Mouse (Mus musculus): ENCODE measurements around the gene Jmy. TPM values are rescaled to one million over a fixed set of nuclear protein-coding genes. Genes with fewer than 3 reads are reported as not detected.

Gene Jmy
- polyA plus RNA-seq, 1 experiment = 4.1 TPM

- H3K27me3 ChIP-seq (ENCODE audit: control insufficient read depth, insufficient read depth, insufficient read length) = no peaks in the 10 kb centered on the region
- no peak overlapping the region for H3K4me3 ChIP-seq
- no peak overlapping the region for H3ac ChIP-seq (ENCODE audit: control insufficient read depth, insufficient read length)
- TF ChIP-seq CEBPB (IDR thresholded peaks at IDR 0.05; ENCODE audit: insufficient read depth, poor library complexity, severe bottlenecking) = no peak
- no peak for TF ChIP-seq TCF12 (IDR thresholded peaks at IDR 0.05; ENCODE audit: insufficient read depth, poor library complexity, severe bottlenecking)
- no peak for TF ChIP-seq POLR2A (IDR thresholded peaks at IDR 0.05; ENCODE audit: insufficient read length, low read depth)
- TF ChIP-seq MAX (IDR thresholded peaks at IDR 0.05; ENCODE audit: low read depth) = no peak
- TF ChIP-seq E2F4 (IDR thresholded peaks at IDR 0.05; ENCODE audit: insufficient read depth) = no peak
- no peak for TF ChIP-seq MYOD1 (IDR thresholded peaks at IDR 0.05; ENCODE audit: control insufficient read depth in 1 of 3, insufficient read length in 2 of 3, low read depth in 2 of 3)
- no peak for TF ChIP-seq USF1 (IDR thresholded peaks at IDR 0.05; ENCODE audit: low read depth)
- no peak for TF ChIP-seq TCF3 (IDR thresholded peaks at IDR 0.05; ENCODE audit: insufficient read length, low read depth)
- no peak for TF ChIP-seq REST (IDR thresholded peaks at IDR 0.05; ENCODE audit: insufficient read depth, insufficient read length)
- TF ChIP-seq SRF (IDR thresholded peaks at IDR 0.05; ENCODE audit: control insufficient read depth, insufficient read length, low read depth) = no peak
- no peak for TF ChIP-seq POLR2AphosphoS2 (IDR thresholded peaks at IDR 0.05; ENCODE audit: insufficient read length, low read depth)
- no peak for TF ChIP-seq MYOG (IDR thresholded peaks at IDR 0.05; ENCODE audit: control insufficient read depth in 1 of 3, insufficient read depth in 1 of 3, insufficient read length in 2 of 3, low read depth in 2 of 3)
- H3K79me2 ChIP-seq (ENCODE audit: control insufficient read depth, insufficient read depth) = peaks cover 19% of the 10 kb centered on the region
- H3K4me2 ChIP-seq (ENCODE audit: low read depth) = no peak overlapping the region
- H3K36me3 ChIP-seq (ENCODE audit: control insufficient read depth, insufficient read depth) = no peaks in the 10 kb centered on the region
Observed at GRCm38 (mm10) chr13:93481110-93481509, 18.5 kb downstream of the Jmy start.

- Histone ChIP-seq H3K4me3 (no peak overlapping the region), H3K36me3 (ENCODE audit: control insufficient read depth, insufficient read depth) (no peaks in the 10 kb centered on the region), H3K4me2 (ENCODE audit: low read depth) (no peak overlapping the region), H3ac (ENCODE audit: control insufficient read depth, insufficient read length) (no peak overlapping the region), H3K79me2 (ENCODE audit: control insufficient read depth, insufficient read depth) (peaks cover 19% of the 10 kb centered on the region), H3K27me3 (ENCODE audit: control insufficient read depth, insufficient read depth, insufficient read length) (no peaks in the 10 kb centered on the region)
- TF ChIP-seq CEBPB (IDR thresholded peaks at IDR 0.05; ENCODE audit: insufficient read depth, poor library complexity, severe bottlenecking) (no peak), MAX (IDR thresholded peaks at IDR 0.05; ENCODE audit: low read depth) (no peak), SRF (IDR thresholded peaks at IDR 0.05; ENCODE audit: control insufficient read depth, insufficient read length, low read depth) (no peak), MYOD1 (IDR thresholded peaks at IDR 0.05; ENCODE audit: control insufficient read depth in 1 of 3, insufficient read length in 2 of 3, low read depth in 2 of 3) (no peak), MYOG (IDR thresholded peaks at IDR 0.05; ENCODE audit: control insufficient read depth in 1 of 3, insufficient read depth in 1 of 3, insufficient read length in 2 of 3, low read depth in 2 of 3) (no peak)
Observed at GRCm38 (mm10) chr13:93478344-93478743, 21.3 kb downstream of the Jmy start.

GRCm38 (mm10) chr13:93468355-93468754, 31.3 kb downstream of the Jmy start:
- no peak for TF ChIP-seq SRF (IDR thresholded peaks at IDR 0.05; ENCODE audit: control insufficient read depth, insufficient read length, low read depth)
- TF ChIP-seq E2F4 (IDR thresholded peaks at IDR 0.05; ENCODE audit: insufficient read depth) = no peak
- TF ChIP-seq MYOD1 (IDR thresholded peaks at IDR 0.05; ENCODE audit: control insufficient read depth in 1 of 3, insufficient read length in 2 of 3, low read depth in 2 of 3) = no peak
- TF ChIP-seq MAX (IDR thresholded peaks at IDR 0.05; ENCODE audit: low read depth) = no peak
- TF ChIP-seq POLR2A (IDR thresholded peaks at IDR 0.05; ENCODE audit: insufficient read length, low read depth) = no peak
- TF ChIP-seq CEBPB (IDR thresholded peaks at IDR 0.05; ENCODE audit: insufficient read depth, poor library complexity, severe bottlenecking) = no peak
- TF ChIP-seq MYOG (IDR thresholded peaks at IDR 0.05; ENCODE audit: control insufficient read depth in 1 of 3, insufficient read depth in 1 of 3, insufficient read length in 2 of 3, low read depth in 2 of 3) = no peak
- TF ChIP-seq TCF3 (IDR thresholded peaks at IDR 0.05; ENCODE audit: insufficient read length, low read depth) = no peak
- TF ChIP-seq TCF12 (IDR thresholded peaks at IDR 0.05; ENCODE audit: insufficient read depth, poor library complexity, severe bottlenecking) = no peak
- TF ChIP-seq POLR2AphosphoS2 (IDR thresholded peaks at IDR 0.05; ENCODE audit: insufficient read length, low read depth) = no peak
- no peak for TF ChIP-seq REST (IDR thresholded peaks at IDR 0.05; ENCODE audit: insufficient read depth, insufficient read length)
- no peak for TF ChIP-seq USF1 (IDR thresholded peaks at IDR 0.05; ENCODE audit: low read depth)
- no peak overlapping the region for H3K4me2 ChIP-seq (ENCODE audit: low read depth)
- no peak overlapping the region for H3K4me3 ChIP-seq
- H3ac ChIP-seq (ENCODE audit: control insufficient read depth, insufficient read length) = no peak overlapping the region
- H3K36me3 ChIP-seq (ENCODE audit: control insufficient read depth, insufficient read depth) = peaks cover 9% of the 10 kb centered on the region
- no peaks in the 10 kb centered on the region for H3K27me3 ChIP-seq (ENCODE audit: control insufficient read depth, insufficient read depth, insufficient read length)
- no peaks in the 10 kb centered on the region for H3K79me2 ChIP-seq (ENCODE audit: control insufficient read depth, insufficient read depth)

GRCm38 (mm10) chr13:93459566-93459965, 40.0 kb downstream of the Jmy start:
- no peak overlapping the region for H3ac ChIP-seq (ENCODE audit: control insufficient read depth, insufficient read length)
- no peaks in the 10 kb centered on the region for H3K27me3 ChIP-seq (ENCODE audit: control insufficient read depth, insufficient read depth, insufficient read length)
- TF ChIP-seq SRF (IDR thresholded peaks at IDR 0.05; ENCODE audit: control insufficient read depth, insufficient read length, low read depth) = no peak
- no peak for TF ChIP-seq MAX (IDR thresholded peaks at IDR 0.05; ENCODE audit: low read depth)
- peaks cover 5% of the 10 kb centered on the region for H3K36me3 ChIP-seq (ENCODE audit: control insufficient read depth, insufficient read depth)
- no peak overlapping the region for H3K4me3 ChIP-seq
- H3K4me2 ChIP-seq (ENCODE audit: low read depth) = no peak overlapping the region
- H3K79me2 ChIP-seq (ENCODE audit: control insufficient read depth, insufficient read depth) = no peaks in the 10 kb centered on the region

GRCm38 (mm10) chr13:93458616-93459015, 41.0 kb downstream of the Jmy start:
- no peak overlapping the region for H3K4me3 ChIP-seq
- peaks cover 9% of the 10 kb centered on the region for H3K36me3 ChIP-seq (ENCODE audit: control insufficient read depth, insufficient read depth)
- H3K27me3 ChIP-seq (ENCODE audit: control insufficient read depth, insufficient read depth, insufficient read length) = no peaks in the 10 kb centered on the region
- no peak overlapping the region for H3ac ChIP-seq (ENCODE audit: control insufficient read depth, insufficient read length)
- H3K4me2 ChIP-seq (ENCODE audit: low read depth) = no peak overlapping the region
- no peaks in the 10 kb centered on the region for H3K79me2 ChIP-seq (ENCODE audit: control insufficient read depth, insufficient read depth)
- TF ChIP-seq MAX (IDR thresholded peaks at IDR 0.05; ENCODE audit: low read depth) (no peak), E2F4 (IDR thresholded peaks at IDR 0.05; ENCODE audit: insufficient read depth) (no peak), MYOD1 (IDR thresholded peaks at IDR 0.05; ENCODE audit: control insufficient read depth in 1 of 3, insufficient read length in 2 of 3, low read depth in 2 of 3) (peak in 1 of 3 experiments; percentile 18), MYOG (IDR thresholded peaks at IDR 0.05; ENCODE audit: control insufficient read depth in 1 of 3, insufficient read depth in 1 of 3, insufficient read length in 2 of 3, low read depth in 2 of 3) (no peak), USF1 (IDR thresholded peaks at IDR 0.05; ENCODE audit: low read depth) (no peak), SRF (IDR thresholded peaks at IDR 0.05; ENCODE audit: control insufficient read depth, insufficient read length, low read depth) (no peak), POLR2A (IDR thresholded peaks at IDR 0.05; ENCODE audit: insufficient read length, low read depth) (no peak), TCF3 (IDR thresholded peaks at IDR 0.05; ENCODE audit: insufficient read length, low read depth) (no peak)
